Mouse (Mus musculus) heart, adult 18-20 months (tissue): ENCODE measurements around the gene Ddx54. TPM values are rescaled to one million over a fixed set of nuclear protein-coding genes. Genes with fewer than 3 reads are reported as not detected.

Experiments
- total RNA-seq, 2 experiments: library from RNA; stranded (reverse); gene quantifications; 2 replicates each; pipeline ENCODE4 v1.2.3; 2021

The Ddx54 gene
- total RNA-seq, 2 experiments from 2014 or later, result 19.2 to 23.0 TPM

Other genes starting within 250 kb of the Ddx54 start
- not detected for gene Lhx5, start 181.0 kb upstream of the Ddx54 start, total RNA-seq
- 1 to 10 TPM; 6.8 to 9.4 TPM for gene Sdsl, start 139.9 kb upstream of the Ddx54 start, total RNA-seq
- gene Sds, start 136.2 kb upstream of the Ddx54 start, total RNA-seq, result 1 to 10 TPM in 1 of 2 experiments, under 1 TPM in 1; 0.87 to 2.4 TPM
- 10 to 100 TPM; 47.4 to 50.3 TPM for gene Plbd2, start 109.1 kb upstream of the Ddx54 start, total RNA-seq
- 10 to 100 TPM in 1 of 2 experiments, 1 to 10 TPM in 1; 9.5 to 11.3 TPM for gene Slc8b1, start 101.6 kb upstream of the Ddx54 start, total RNA-seq
- gene Tpcn1, start 24.1 kb upstream of the Ddx54 start, total RNA-seq, result 10 to 100 TPM; 29.7 to 35.5 TPM
- gene Iqcd, start 23.7 kb upstream of the Ddx54 start, total RNA-seq, result not detected
- gene Rita1, start 150 bp upstream of the Ddx54 start, total RNA-seq, result 10 to 100 TPM; 13.4 to 16.3 TPM
- gene Cfap73, start 21.5 kb downstream of the Ddx54 start, total RNA-seq, result not detected
- gene Rasal1, start 36.1 kb downstream of the Ddx54 start, total RNA-seq, result under 1 TPM in 1 of 2 experiments, not detected in 1; 0.69 TPM
- gene Dtx1, start 99.2 kb downstream of the Ddx54 start, total RNA-seq, result 1 to 10 TPM in 1 of 2 experiments, under 1 TPM in 1; 0.99 to 2.7 TPM
- gene Oas2, start 137.1 kb downstream of the Ddx54 start, total RNA-seq, result 1 to 10 TPM; 1.1 to 1.2 TPM
- gene Oas3, start 164.9 kb downstream of the Ddx54 start, total RNA-seq, result under 1 TPM in 1 of 2 experiments, not detected in 1; 0.05 TPM
- gene Oas1e, start 182.8 kb downstream of the Ddx54 start, total RNA-seq, result not detected
- gene Oas1c, start 199.8 kb downstream of the Ddx54 start, total RNA-seq, result under 1 TPM; 0.22 to 0.36 TPM
- not detected for gene Oas1f, start 234.6 kb downstream of the Ddx54 start, total RNA-seq
- not detected for gene Oas1h, start 248.7 kb downstream of the Ddx54 start, total RNA-seq